Mouse (Mus musculus) CH12.LX (cell line): Measurements from ENCODE around the gene Xpa. TPM values are rescaled to one million over a fixed set of nuclear protein-coding genes. Genes with fewer than 3 reads are reported as not detected.
A peak's percentile ranks its signal among the peaks of the same experiment; 100 is the strongest.

Experiments
- DNase-seq: peaks from one replicate; pipeline ENCODE4 v3.0.0-alpha.2; 2013; ENCODE audit errors: extremely low read depth
- H3K27ac ChIP-seq: 2 replicates; pipeline ENCODE4 v1.5.1; 2012; ENCODE audit warnings: low read depth, mild to moderate bottlenecking, control low read depth, moderate library complexity; ENCODE audit not compliant: insufficient read depth
- H3K27me3 ChIP-seq: replicated peaks from 2 replicates; pipeline ENCODE3; 2012; ENCODE audit warnings: inconsistent platforms
- H3K36me3 ChIP-seq, 2 experiments: replicated peaks in 1 of 2; 2 replicates each; pipeline versions ENCODE3 to v1.6.1; 2012; ENCODE audit warnings: inconsistent platforms in 1 of 2, low read length in 1 of 2, mild to moderate bottlenecking in 1 of 2, mixed read lengths in 1 of 2, moderate library complexity in 1 of 2; ENCODE audit not compliant: control insufficient read depth in 1 of 2, insufficient read depth in 1 of 2
- H3K4me1 ChIP-seq, 2 experiments: 2 replicates each; pipeline ENCODE4 v1.6.1; 2012; ENCODE audit warnings: inconsistent platforms in 1 of 2, moderate library complexity in 1 of 2; ENCODE audit not compliant: insufficient read depth in 2 of 2, control insufficient read depth in 1 of 2
- H3K4me2 ChIP-seq: 2 replicates; pipeline ENCODE4 v1.6.1; 2012; ENCODE audit warnings: low read depth, mild to moderate bottlenecking, control low read depth; ENCODE audit not compliant: poor library complexity, insufficient read depth, severe bottlenecking
- H3K4me3 ChIP-seq, 3 experiments: fragments of 150-350 bp in 1 of 3; sonication (generic) in 1 of 3; replicated peaks in 1 of 3; 2 replicates each; pipeline versions ENCODE3 to v1.5.1; 2011 to 2012; ENCODE audit warnings: low read depth in 2 of 3, low read length in 2 of 3, mild to moderate bottlenecking in 2 of 3, moderate library complexity in 2 of 3, control low read depth in 1 of 3, improper control_type of control experiment in 1 of 3, inconsistent platforms in 1 of 3, mixed read lengths in 1 of 3; ENCODE audit not compliant: poor library complexity in 1 of 3
- H3K79me2 ChIP-seq: replicated peaks from 2 replicates; pipeline ENCODE4 v1.6.1; 2012; ENCODE audit warnings: mild to moderate bottlenecking, moderate library complexity; ENCODE audit not compliant: control insufficient read depth, poor library complexity, insufficient read depth, severe bottlenecking; ENCODE audit errors: extremely low read depth
- H3K9ac ChIP-seq: 2 replicates; pipeline ENCODE4 v1.6.1; 2012; ENCODE audit warnings: low read depth, mild to moderate bottlenecking, control low read depth, moderate library complexity; ENCODE audit not compliant: insufficient read depth
- H3K9me3 ChIP-seq: replicated peaks from 2 replicates; pipeline ENCODE3; 2012; ENCODE audit warnings: low read length, inconsistent platforms, mixed read lengths
- BHLHE40 ChIP-seq: IDR thresholded peaks from 2 replicates; pipeline ENCODE4 v1.6.1; 2011; ENCODE audit warnings: mild to moderate bottlenecking, low read depth, low read length, improper control_type of control experiment
- CHD1 ChIP-seq: IDR thresholded peaks from 2 replicates; pipeline ENCODE4 v1.6.1; 2012; ENCODE audit warnings: low read depth, low read length, improper control_type of control experiment, inconsistent platforms
- CHD2 ChIP-seq: IDR thresholded peaks from 2 replicates; pipeline ENCODE4 v1.6.1; 2011; ENCODE audit warnings: low read length, improper control_type of control experiment
- CTCF ChIP-seq, 2 experiments: IDR thresholded peaks in 1 of 2; conservative IDR thresholded peaks in 1 of 2; 2 replicates each; pipeline ENCODE4 v1.5.1; 2011 to 2012; ENCODE audit warnings: low read depth in 2 of 2, low read length in 2 of 2, improper control_type of control experiment in 1 of 2, inconsistent platforms in 1 of 2, mild to moderate bottlenecking in 1 of 2, moderate library complexity in 1 of 2
- ELF1 ChIP-seq: IDR thresholded peaks from 2 replicates; pipeline ENCODE4 v1.6.1; 2014; ENCODE audit warnings: low read depth, mild to moderate bottlenecking, inconsistent platforms, low read length, improper control_type of control experiment
- EP300 ChIP-seq: IDR thresholded peaks from 2 replicates; pipeline ENCODE4 v1.6.1; 2011; ENCODE audit warnings: low read length, improper control_type of control experiment
- ETS1 ChIP-seq: conservative IDR thresholded peaks from 2 replicates; pipeline ENCODE4 v1.6.1; 2012; ENCODE audit warnings: low read depth, mild to moderate bottlenecking, inconsistent platforms, low read length, improper control_type of control experiment, moderate library complexity
- HCFC1 ChIP-seq: IDR thresholded peaks from 2 replicates; pipeline ENCODE4 v1.6.1; 2012; ENCODE audit warnings: low read depth, mild to moderate bottlenecking, inconsistent platforms, low read length, improper control_type of control experiment
- JUN ChIP-seq: IDR thresholded peaks from 2 replicates; pipeline ENCODE4 v1.6.1; 2011; ENCODE audit warnings: low read depth, mild to moderate bottlenecking, low read length, improper control_type of control experiment, moderate library complexity; ENCODE audit not compliant: insufficient read depth
- JUND ChIP-seq: conservative IDR thresholded peaks from 2 replicates; pipeline ENCODE4 v1.6.1; 2011; ENCODE audit warnings: low read depth, low read length, improper control_type of control experiment
- MAX ChIP-seq: IDR thresholded peaks from 2 replicates; pipeline ENCODE4 v1.6.1; 2011; ENCODE audit warnings: low read length, improper control_type of control experiment
- MEF2A ChIP-seq: IDR thresholded peaks from 2 replicates; pipeline ENCODE4 v1.6.1; 2014; ENCODE audit warnings: low read depth, mild to moderate bottlenecking, inconsistent platforms, low read length, improper control_type of control experiment, borderline replicate concordance
- MYC ChIP-seq: IDR thresholded peaks from 2 replicates; pipeline ENCODE4 v1.6.1; 2011; ENCODE audit warnings: low read depth, mild to moderate bottlenecking, improper control_type of control experiment, low read length
- NELFE ChIP-seq: IDR thresholded peaks from 2 replicates; pipeline ENCODE4 v1.6.1; 2011; ENCODE audit warnings: low read depth, low read length, improper control_type of control experiment
- PAX5 ChIP-seq: IDR thresholded peaks from 2 replicates; pipeline ENCODE4 v1.6.1; 2012; ENCODE audit warnings: low read length, inconsistent platforms, mixed read lengths
- POLR2A ChIP-seq: IDR thresholded peaks from 2 replicates; pipeline ENCODE4 v1.6.1; 2011; ENCODE audit warnings: low read depth, mild to moderate bottlenecking, improper control_type of control experiment, low read length
- POLR2AphosphoS2 ChIP-seq: IDR thresholded peaks from 2 replicates; pipeline ENCODE4 v1.6.1; 2011; ENCODE audit warnings: low read depth, low read length, improper control_type of control experiment
- RAD21 ChIP-seq: IDR thresholded peaks from 2 replicates; pipeline ENCODE4 v1.6.1; 2011; ENCODE audit warnings: low read depth, mild to moderate bottlenecking, low read length, improper control_type of control experiment, moderate library complexity
- SIN3A ChIP-seq: IDR thresholded peaks from 2 replicates; pipeline ENCODE4 v1.6.1; 2012; ENCODE audit warnings: low read length, improper control_type of control experiment, inconsistent platforms
- SMC3 ChIP-seq: IDR thresholded peaks from 2 replicates; pipeline ENCODE4 v1.6.1; 2011; ENCODE audit warnings: low read depth, low read length, improper control_type of control experiment
- UBTF ChIP-seq: IDR thresholded peaks from 2 replicates; pipeline ENCODE4 v1.6.1; 2012; ENCODE audit warnings: low read depth, mild to moderate bottlenecking, inconsistent platforms, low read length, improper control_type of control experiment, moderate library complexity
- USF2 ChIP-seq: conservative IDR thresholded peaks from 2 replicates; pipeline ENCODE4 v1.6.1; 2011; ENCODE audit warnings: low read depth, low read length, improper control_type of control experiment
- ZC3H11A ChIP-seq: IDR thresholded peaks from 2 replicates; pipeline ENCODE4 v1.6.1; 2012; ENCODE audit warnings: low read depth, mild to moderate bottlenecking, inconsistent platforms, low read length, improper control_type of control experiment
- ZNF384 ChIP-seq: IDR thresholded peaks from 2 replicates; pipeline ENCODE4 v1.6.1; 2012; ENCODE audit warnings: low read depth, low read length, improper control_type of control experiment, inconsistent platforms
- dilution Hi-C: fragments of 300-500 bp; cut with MboI; formaldehyde crosslinking; loops from 2 replicates; pipeline ENCODE4 v1.14.3; 2020; ENCODE audit warnings: low sequenced_read_pairs; ENCODE audit not compliant: extremely low pct_unique_long_range_greater_than_20kb, extremely low pct_ligation_motif_present
- in situ Hi-C: fragments of 300-500 bp; cut with MboI; formaldehyde crosslinking; loops from 3 replicates; pipeline ENCODE4 v1.14.3; 2019; ENCODE audit warnings: low sequenced_read_pairs, low pct_ligation_motif_present, low pct_unique_long_range_greater_than_20kb, mixed read lengths
- polyA plus RNA-seq: library from polyadenylated mRNA; unstranded; fragments of >175 nt; gene quantifications from 2 replicates; pipeline ENCODE4 v1.2.1, GENCODE M21; 2012; ENCODE audit warnings: low read depth; ENCODE audit not compliant: insufficient read length
- total RNA-seq, 2 experiments: library from RNA; depleted of rRNA; stranded (reverse); fragments of 300-350 nt in 1 of 2; fragments of >200 nt in 1 of 2; gene quantifications; 2 replicates each; pipeline ENCODE4 v1.2.3; 2012 to 2014

Gene Xpa
- total and polyA plus RNA-seq, 3 experiments = 11.2 to 28.8 (median 13.8) TPM

DNA sequence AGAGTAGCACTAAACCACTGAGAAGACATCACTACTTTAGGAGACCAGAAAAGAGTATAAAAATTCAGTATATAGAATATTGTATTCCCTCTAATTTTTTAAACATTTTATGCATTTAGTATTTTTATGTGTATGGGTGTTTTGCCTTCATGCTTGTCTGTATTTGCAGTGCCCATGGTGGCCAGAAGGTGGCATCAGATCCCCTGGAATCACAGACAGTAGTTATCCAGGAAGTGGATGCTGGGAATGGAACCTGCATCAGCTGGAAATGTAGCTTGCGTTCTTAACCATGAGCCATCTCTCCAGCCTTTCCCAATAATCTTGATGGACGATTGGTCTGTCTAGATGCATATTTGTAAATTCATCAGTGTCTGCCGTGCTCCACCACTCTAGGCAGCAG, 65.9 kb downstream of the Xpa start:
- H3K27ac ChIP-seq = no peak overlapping the region
- H3K9ac ChIP-seq = no peak overlapping the region
- H3K27me3 ChIP-seq = no peaks in the 10 kb centered on the region
- peak; percentile 57 for DNase-seq
- in situ Hi-C loops = no loop called here
- 0 out of 4 replicates have a peak, but pooled peaks cover 0 to 2% of the 10 kb centered on the region in 2 experiments for H3K4me1 ChIP-seq
- TF ChIP-seq CHD2 = no peak
- peak; percentile 41 for TF ChIP-seq SMC3
- peak; percentile 66 to 74 for TF ChIP-seq CTCF (conservative IDR thresholded peaks at IDR 0.05 in 1 of 2, IDR thresholded peaks at IDR 0.05 in 1 of 2; ENCODE audit: low read depth in 2 of 2, low read length in 2 of 2)
- TF ChIP-seq MAX = no peak
- TF ChIP-seq MEF2A = no peak
- no peak for TF ChIP-seq MYC
- no peak for TF ChIP-seq UBTF
- no peak for TF ChIP-seq USF2
- peak; percentile 78 for TF ChIP-seq ELF1
- no peak for TF ChIP-seq HCFC1
- TF ChIP-seq NELFE = no peak
- no peak for TF ChIP-seq ETS1
- TF ChIP-seq RAD21 = peak; percentile 62
- TF ChIP-seq PAX5 = no peak
- TF ChIP-seq, all 38 proteins: peak for 4
- dilution Hi-C loops = no loop called here
- no peaks in the 10 kb centered on the region for H3K79me2 ChIP-seq
- no peak overlapping the region for H3K4me3 ChIP-seq
- H3K36me3 ChIP-seq = peaks cover 64 to 89% of the 10 kb centered on the region in 2 experiments
- H3K4me2 ChIP-seq = no peak overlapping the region
- H3K9me3 ChIP-seq = no peaks in the 10 kb centered on the region

DNA sequence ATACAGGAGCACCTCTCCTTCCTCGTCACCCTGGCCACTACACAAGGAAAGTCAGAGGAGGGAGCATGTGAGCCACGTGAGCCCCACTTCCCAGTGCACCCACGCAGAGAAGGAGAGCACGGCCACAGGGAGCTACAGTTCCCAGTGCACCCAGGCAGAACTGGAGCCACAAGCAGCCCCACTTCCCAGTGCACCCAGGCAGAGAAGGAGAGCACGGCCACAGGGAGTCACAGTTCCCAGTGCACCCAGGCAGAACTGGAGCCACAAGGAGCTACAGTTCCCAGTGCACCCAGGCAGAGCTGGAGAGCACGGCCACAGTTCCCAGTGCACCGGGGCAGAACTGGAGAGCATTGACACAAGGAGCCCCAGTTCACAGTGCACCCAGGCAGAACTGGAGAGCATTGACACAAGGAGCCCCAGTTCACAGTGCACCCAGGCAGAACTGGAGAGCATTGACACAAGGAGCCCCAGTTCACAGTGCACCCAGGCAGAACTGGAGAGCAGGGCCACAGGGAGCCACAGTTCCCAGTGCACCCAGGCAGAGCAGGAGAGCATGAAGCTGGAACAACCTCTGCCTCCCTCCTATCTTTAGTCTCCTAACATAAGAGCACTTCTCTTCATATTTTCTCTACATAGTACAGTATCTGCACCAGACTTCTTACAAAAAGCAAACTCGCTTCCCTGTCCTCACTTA, 66.7 kb downstream of the Xpa start:
- in situ Hi-C loops = loop anchor here (10.0 kb wide), 1 partner anchor 185 kb away; no protein-coding TSS in a partner anchor
- Histone ChIP-seq H3K79me2 (no peaks in the 10 kb centered on the region), H3K4me1 (0 out of 4 replicates have a peak, but pooled peaks cover 0 to 2% of the 10 kb centered on the region in 2 experiments), H3K4me2 (no peak overlapping the region), H3K9me3 (no peaks in the 10 kb centered on the region), H3K4me3 (no peak overlapping the region), H3K36me3 (peaks cover 66 to 90% of the 10 kb centered on the region in 2 experiments), H3K27me3 (no peaks in the 10 kb centered on the region), H3K27ac (no peak overlapping the region), H3K9ac (no peak overlapping the region)
- no peak for DNase-seq
- TF ChIP-seq JUND (no peak), CHD1 (no peak), ETS1 (no peak), CTCF (conservative IDR thresholded peaks at IDR 0.05 in 1 of 2, IDR thresholded peaks at IDR 0.05 in 1 of 2; ENCODE audit: low read depth in 2 of 2, low read length in 2 of 2) (no peak), PAX5 (no peak), UBTF (no peak), MYC (no peak), CHD2 (no peak), ZC3H11A (no peak), JUN (no peak), NELFE (no peak), POLR2AphosphoS2 (no peak), POLR2A (no peak), ZNF384 (no peak), USF2 (no peak), HCFC1 (no peak), BHLHE40 (no peak), SIN3A (no peak), EP300 (no peak)
- dilution Hi-C loops = no loop called here
